Mouse (Mus musculus): Measurements from ENCODE around the gene Calm1. TPM values are rescaled to one million over a fixed set of nuclear protein-coding genes. Genes with fewer than 3 reads are reported as not detected.

Calm1 gene
- total RNA-seq (2012; rRNA removed) (750 and 836 TPM in 2 replicates), total RNA-seq (2014; rRNA removed) (425 and 450 TPM in 2 replicates), polyA plus RNA-seq (2012; ENCODE audit: insufficient read length, low read depth) (627 and 753 TPM in 2 replicates)

DNA sequence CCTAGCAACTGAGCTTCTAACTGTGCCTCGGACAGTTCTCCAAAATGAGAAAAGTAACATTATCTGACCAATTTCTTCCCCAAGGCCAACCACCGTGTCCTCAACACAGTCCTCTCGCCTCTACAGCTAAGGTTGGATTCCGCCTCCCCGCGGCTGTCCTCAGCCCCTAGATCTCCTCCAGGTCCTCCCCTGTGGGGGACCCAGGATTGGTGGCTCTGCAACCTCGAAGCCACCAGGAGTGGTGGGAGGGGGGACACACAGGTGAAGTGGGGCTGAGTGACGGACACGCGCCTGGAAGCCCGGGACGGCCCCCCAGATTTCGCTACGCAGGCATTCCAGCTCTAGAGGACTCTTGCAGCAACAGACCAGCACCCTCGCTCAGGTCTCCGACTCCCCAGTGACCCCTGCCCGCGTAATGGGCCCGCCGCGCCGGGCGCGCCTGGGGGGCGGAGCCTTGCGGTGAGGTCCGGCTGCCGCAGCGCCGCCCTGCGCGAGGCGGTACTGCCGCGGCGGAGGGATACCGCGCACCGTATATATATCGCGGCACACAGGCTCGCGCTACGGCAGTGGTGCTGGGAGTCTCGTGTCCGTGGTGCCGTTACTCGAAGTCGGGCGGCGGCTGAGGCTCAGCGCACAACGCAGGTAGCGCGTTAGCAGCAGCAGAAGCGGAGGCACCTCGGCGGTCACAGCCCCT is at the start of gene Calm1:
Calm1 (plus strand) TSS at position 469 of the 694 bp plus-strand sequence.
- Histone ChIP-seq H3K9ac (ENCODE audit: insufficient read depth, low read depth) (peak within 1 kb of the TSS; percentile 78), H3K27me3 (replicated peaks) (peaks cover 9% of the 10 kb centered on the region), H3K27ac (ENCODE audit: insufficient read depth, low read depth) (peak within 1 kb of the TSS; percentile 64), H3K36me3 (replicated peaks in 1 of 2; ENCODE audit: control insufficient read depth in 1 of 2, insufficient read depth in 1 of 2, low read length in 1 of 2) (peaks cover 14 to 19% of the 10 kb centered on the region in 2 experiments), H3K4me3 (replicated peaks in 1 of 3; ENCODE audit: low read depth in 2 of 3, low read length in 2 of 3, poor library complexity in 1 of 3) (peak within 1 kb of the TSS; percentile 93 to 97 (median 94)), H3K9me3 (replicated peaks; ENCODE audit: low read length) (no peaks in the 10 kb centered on the region), H3K79me2 (replicated peaks; ENCODE audit: control insufficient read depth, extremely low read depth, insufficient read depth, poor library complexity, severe bottlenecking) (peaks cover 37% of the 10 kb centered on the region), H3K4me1 (ENCODE audit: control insufficient read depth in 1 of 2, insufficient read depth in 2 of 2) (peaks cover 0 to 26% of the 10 kb centered on the region in 2 experiments; a peak in 2 of 4 replicates), H3K4me2 (ENCODE audit: insufficient read depth, low read depth, poor library complexity, severe bottlenecking) (peak within 1 kb of the TSS; percentile 71)
- dilution Hi-C loops (cut with MboI; ENCODE audit: extremely low pct_ligation_motif_present, extremely low pct_unique_long_range_greater_than_20kb, low sequenced_read_pairs) (no loop called here), in situ Hi-C loops (cut with MboI; ENCODE audit: low pct_ligation_motif_present, low pct_unique_long_range_greater_than_20kb, low sequenced_read_pairs) (no loop called here)
- no peak; the same call in 1 of the 2 replicates for TF ChIP-seq MAZ (IDR thresholded peaks at IDR 0.05; ENCODE audit: low read depth, low read length)
- TF ChIP-seq JUN (IDR thresholded peaks at IDR 0.05; ENCODE audit: insufficient read depth, low read depth, low read length), result no peak
- peak; percentile 78 for TF ChIP-seq MYC (IDR thresholded peaks at IDR 0.05; ENCODE audit: low read depth, low read length)
- TF ChIP-seq ZKSCAN1 (IDR thresholded peaks at IDR 0.05; ENCODE audit: borderline replicate concordance, low read depth, low read length), result peak; percentile 18; the same call in 1 of the 2 replicates
- TF ChIP-seq MAX (IDR thresholded peaks at IDR 0.05; ENCODE audit: low read length), result peak; percentile 81
- peak; percentile 95 for TF ChIP-seq SIN3A (IDR thresholded peaks at IDR 0.05; ENCODE audit: low read length)
- no peak for TF ChIP-seq USF1 (IDR thresholded peaks at IDR 0.05; ENCODE audit: low read depth, low read length)
- TF ChIP-seq GABPA (IDR thresholded peaks at IDR 0.05; ENCODE audit: insufficient replicate concordance, low read depth, low read length), result no peak; the same call in 1 of the 2 replicates
- peak; percentile 100 for TF ChIP-seq TCF12 (IDR thresholded peaks at IDR 0.05; ENCODE audit: low read depth, low read length)
- TF ChIP-seq ZNF384 (IDR thresholded peaks at IDR 0.05; ENCODE audit: low read depth, low read length), result no peak
- TF ChIP-seq RAD21 (IDR thresholded peaks at IDR 0.05; ENCODE audit: low read depth, low read length), result no peak
- peak; percentile 59; the same call in 1 of the 2 replicates for TF ChIP-seq E2F4 (IDR thresholded peaks at IDR 0.05; ENCODE audit: insufficient replicate concordance, low read depth, low read length)
- no peak; the same call in 1 of the 2 replicates for TF ChIP-seq MAFK (IDR thresholded peaks at IDR 0.05; ENCODE audit: insufficient replicate concordance, low read length)
- TF ChIP-seq EP300 (IDR thresholded peaks at IDR 0.05; ENCODE audit: low read length), result 0 out of 2 replicates have a peak, but pooled peaks have one; percentile 6
- TF ChIP-seq POLR2AphosphoS2 (IDR thresholded peaks at IDR 0.05; ENCODE audit: low read depth, low read length), result peak; percentile 99
- no peak for TF ChIP-seq CTCF (conservative IDR thresholded peaks at IDR 0.05 in 1 of 2, IDR thresholded peaks at IDR 0.05 in 1 of 2; ENCODE audit: low read depth in 2 of 2, low read length in 2 of 2)
- peak; percentile 80 for TF ChIP-seq ELF1 (IDR thresholded peaks at IDR 0.05; ENCODE audit: low read depth, low read length)
- TF ChIP-seq USF2 (conservative IDR thresholded peaks at IDR 0.05; ENCODE audit: low read depth, low read length), result no peak
- TF ChIP-seq RCOR1 (conservative IDR thresholded peaks at IDR 0.05; ENCODE audit: low read depth, low read length), result peak; percentile 56; the same call in 1 of the 2 replicates
- peak; percentile 82 for TF ChIP-seq MEF2A (IDR thresholded peaks at IDR 0.05; ENCODE audit: borderline replicate concordance, low read depth, low read length)
- TF ChIP-seq TBP (conservative IDR thresholded peaks at IDR 0.05; ENCODE audit: low read depth, low read length), result peak; percentile 99
- peak; percentile 46 for TF ChIP-seq ETS1 (conservative IDR thresholded peaks at IDR 0.05; ENCODE audit: low read depth, low read length)
- peak; percentile 65 for TF ChIP-seq HCFC1 (IDR thresholded peaks at IDR 0.05; ENCODE audit: low read depth, low read length)
- TF ChIP-seq KAT2A (IDR thresholded peaks at IDR 0.05; ENCODE audit: insufficient replicate concordance, low read length), result peak; percentile 99
- TF ChIP-seq ZMIZ1 (IDR thresholded peaks at IDR 0.05; ENCODE audit: low read depth, low read length), result peak; percentile 99
- TF ChIP-seq PAX5 (IDR thresholded peaks at IDR 0.05; ENCODE audit: low read length), result no peak
- peak; percentile 69 for TF ChIP-seq NRF1 (IDR thresholded peaks at IDR 0.05; ENCODE audit: low read depth, low read length)
- TF ChIP-seq ZC3H11A (IDR thresholded peaks at IDR 0.05; ENCODE audit: low read depth, low read length), result no peak
- TF ChIP-seq CHD2 (IDR thresholded peaks at IDR 0.05; ENCODE audit: low read length), result peak; percentile 77
- peak; percentile 17 for TF ChIP-seq SMC3 (IDR thresholded peaks at IDR 0.05; ENCODE audit: low read depth, low read length)
- TF ChIP-seq UBTF (IDR thresholded peaks at IDR 0.05; ENCODE audit: low read depth, low read length), result peak; percentile 51; the same call in 1 of the 2 replicates
- peak; percentile 88; the same call in 1 of the 2 replicates for TF ChIP-seq MXI1 (IDR thresholded peaks at IDR 0.05; ENCODE audit: low read depth, low read length)
- TF ChIP-seq IRF4 (IDR thresholded peaks at IDR 0.05; ENCODE audit: low read depth, low read length), result peak; percentile 85
- TF ChIP-seq CHD1 (IDR thresholded peaks at IDR 0.05; ENCODE audit: low read depth, low read length), result peak; percentile 49
- TF ChIP-seq BHLHE40 (IDR thresholded peaks at IDR 0.05; ENCODE audit: low read depth, low read length), result peak; percentile 74
- TF ChIP-seq NELFE (IDR thresholded peaks at IDR 0.05; ENCODE audit: low read depth, low read length), result peak; percentile 100
- TF ChIP-seq JUND (conservative IDR thresholded peaks at IDR 0.05; ENCODE audit: low read depth, low read length), result no peak
- peak; percentile 100 for TF ChIP-seq POLR2A (IDR thresholded peaks at IDR 0.05; ENCODE audit: low read depth, low read length)
- DNase-seq (ENCODE audit: extremely low read depth), result peak; percentile 87
